Mouse (Mus musculus) adrenal gland, adult 18-20 months (tissue): Measurements from ENCODE around the gene Frat1. TPM values are rescaled to one million over a fixed set of nuclear protein-coding genes. Genes with fewer than 3 reads are reported as not detected.
A peak's percentile ranks its signal among the peaks of the same experiment; 100 is the strongest.

Source experiments
- DNase-seq, 2 experiments: peaks; one replicate each; pipeline ENCODE4 v3.0.0; 2021 to 2022; ENCODE audit warnings: low spot score in 2 of 2
- total RNA-seq, 2 experiments: library from RNA; stranded (reverse); gene quantifications; 1 replicate in 1 of 2; 2 replicates in 1 of 2; pipeline ENCODE4 v1.2.3; 2021

Gene Frat1
- total RNA-seq, 2 experiments from 2014 or later, result 4.1 to 4.9 TPM

- DNase-seq, result no peak
Observed at GRCm38 (mm10) chr19:41813374-41813773, 16.4 kb upstream of the Frat1 start.

- DNase-seq, result no peak
Observed at GRCm38 (mm10) chr19:41816410-41816809, 13.4 kb upstream of the Frat1 start.

GRCm38 (mm10) chr19:41816915-41817314, 12.9 kb upstream of the Frat1 start:
- no peak for DNase-seq

- DNase-seq, result no peak
Observed at GRCm38 (mm10) chr19:41817325-41817724, 12.4 kb upstream of the Frat1 start.

GRCm38 (mm10) chr19:41818749-41819148, 11.0 kb upstream of the Frat1 start:
- no peak for DNase-seq

- no peak for DNase-seq
Observed at GRCm38 (mm10) chr19:41821436-41821835, 8.3 kb upstream of the Frat1 start.

- DNase-seq, result no peak
Observed at GRCm38 (mm10) chr19:41822589-41822988, 7.2 kb upstream of the Frat1 start.

GRCm38 (mm10) chr19:41824950-41825349, 4.8 kb upstream of the Frat1 start:
- DNase-seq, result no peak

GRCm38 (mm10) chr19:41826529-41826928, 3.2 kb upstream of the Frat1 start:
- DNase-seq, result no peak

GRCm38 (mm10) chr19:41828941-41829340, 829 bp upstream of the Frat1 start:
- DNase-seq, result no peak

GRCm38 (mm10) chr19:41830106-41831031, 599 bp downstream of the Frat1 start:
- peak; percentile 33 to 53 for DNase-seq

- DNase-seq, result peak; percentile 35 to 37
Observed at GRCm38 (mm10) chr19:41831101-41831570, 1.4 kb downstream of the Frat1 start.

GRCm38 (mm10) chr19:41831718-41832391, 2.1 kb downstream of the Frat1 start:
- DNase-seq, result peak in 1 of 2 experiments; percentile 21

- no peak for DNase-seq
Observed at GRCm38 (mm10) chr19:41832501-41833201, 2.9 kb downstream of the Frat1 start.

- DNase-seq, result no peak
Observed at GRCm38 (mm10) chr19:41835407-41835806, 5.6 kb downstream of the Frat1 start.

GRCm38 (mm10) chr19:41835816-41836215, 6.0 kb downstream of the Frat1 start:
- peak in 1 of 2 experiments; percentile 13 for DNase-seq

GRCm38 (mm10) chr19:41836719-41837118, 6.9 kb downstream of the Frat1 start:
- no peak for DNase-seq

- DNase-seq, result no peak
Observed at GRCm38 (mm10) chr19:41837194-41837916, 7.6 kb downstream of the Frat1 start.

- no peak for DNase-seq
Observed at GRCm38 (mm10) chr19:41837917-41838261, 8.1 kb downstream of the Frat1 start.

- DNase-seq, result no peak
Observed at GRCm38 (mm10) chr19:41838808-41839207, 9.0 kb downstream of the Frat1 start.

- no peak for DNase-seq
Observed at GRCm38 (mm10) chr19:41839685-41840084, 9.9 kb downstream of the Frat1 start.
